In the genomic region with DNA sequence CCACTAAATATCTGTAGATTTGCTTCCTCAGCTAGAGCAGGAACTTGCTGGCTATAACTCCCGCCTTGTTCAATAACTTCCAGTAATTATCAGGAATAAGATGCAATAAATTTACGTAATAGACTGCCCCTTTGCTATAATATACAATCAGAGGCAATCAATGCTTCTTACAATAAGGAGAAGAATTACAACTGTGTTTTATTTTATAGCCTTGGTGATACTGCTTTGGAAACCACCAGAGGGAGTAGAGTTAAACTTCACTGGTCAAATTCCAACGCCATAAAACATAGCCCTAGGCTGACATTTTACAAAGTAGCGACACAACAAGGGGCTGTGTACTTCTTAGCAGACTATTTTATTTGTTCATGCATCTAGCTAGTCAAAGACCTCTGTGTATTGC, we compare ENCODE assay signal across 13 mouse cellular contexts.
"Had no signal": no experiment of that assay in that cellular context is flagged by ENCODE, and none has a peak within 500 bp of the region (broad histone marks: within the 10 kb centered on the region; RNA-seq: fewer than 3 reads in every experiment).

No protein-coding gene starts in this region.

- H3K27me3 ChIP-seq: midbrain, embryonic 13.5 days; midbrain, embryonic 15.5 days; neural tube, embryonic 12.5 days; stomach, embryonic 15.5 days had no signal

- H3K4me3 ChIP-seq: midbrain, embryonic 13.5 days; midbrain, embryonic 15.5 days; neural tube, embryonic 12.5 days; stomach, embryonic 15.5 days had no signal

- H3K27ac ChIP-seq: midbrain, embryonic 13.5 days; midbrain, embryonic 15.5 days; neural tube, embryonic 12.5 days; stomach, embryonic 15.5 days; stomach, postnatal 0 days had no signal

- H3K4me2 ChIP-seq: lung, embryonic 14.5 days; midbrain, embryonic 11.5 days; midbrain, embryonic 13.5 days; midbrain, embryonic 15.5 days; neural tube, embryonic 12.5 days; stomach, embryonic 15.5 days had no signal

- DNase-seq: lung, adult 18-20 months; lung, embryonic 14.5 days; lung, postnatal 10 days; lung, postnatal 4 days; right cerebral cortex, postnatal 14 days; thymus, adult 2 months; thymus, postnatal 36 days had no signal

- H3K9ac ChIP-seq: lung, embryonic 14.5 days; midbrain, embryonic 13.5 days; midbrain, embryonic 15.5 days; neural tube, embryonic 12.5 days; stomach, embryonic 15.5 days had no signal

- H3K4me1 ChIP-seq: midbrain, embryonic 13.5 days; midbrain, embryonic 15.5 days; neural tube, embryonic 12.5 days; stomach, embryonic 15.5 days had no signal

- H3K9me3 ChIP-seq: midbrain, embryonic 13.5 days; midbrain, embryonic 15.5 days; neural tube, embryonic 12.5 days; stomach, embryonic 15.5 days had no signal

- ATAC-seq: midbrain, embryonic 13.5 days; midbrain, embryonic 15.5 days had no signal

- H3K36me3 ChIP-seq: midbrain, embryonic 13.5 days; midbrain, embryonic 15.5 days; neural tube, embryonic 12.5 days; stomach, embryonic 15.5 days had no signal
